Mouse (Mus musculus): ENCODE data around the gene Gnb1.
A peak's percentile ranks its signal among the peaks of the same experiment; 100 is the strongest.

Gnb1 gene

GRCm38 (mm10) chr4:155582279-155582905 is 91.2 kb downstream of the Gnb1 start:
- DNase-seq: no peak

DNA sequence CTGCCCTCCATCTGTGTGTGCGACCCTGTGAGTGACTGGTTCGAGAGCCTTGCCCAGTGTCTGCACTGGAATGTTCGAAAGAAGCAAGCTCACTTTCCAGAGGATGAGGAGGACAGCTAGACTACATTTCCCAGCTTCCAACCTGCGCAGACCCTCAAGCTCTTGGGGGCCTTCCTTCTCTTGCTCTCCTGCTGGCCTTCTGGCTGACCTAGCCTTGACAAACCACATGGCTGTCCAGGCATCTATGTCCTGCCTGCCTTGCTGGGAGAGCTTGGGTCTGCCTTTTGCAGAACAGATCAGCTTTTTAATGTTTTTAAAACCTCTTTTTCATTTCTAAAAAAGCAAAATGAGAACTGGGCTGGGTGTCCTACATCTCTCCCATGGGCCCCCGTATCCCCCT is 98.2 kb downstream of the Gnb1 start:
- DNase-seq: no peak

- DNase-seq: no peak
Measured at GRCm38 (mm10) chr4:155591012-155591719, 100.0 kb downstream of the Gnb1 start.

DNA sequence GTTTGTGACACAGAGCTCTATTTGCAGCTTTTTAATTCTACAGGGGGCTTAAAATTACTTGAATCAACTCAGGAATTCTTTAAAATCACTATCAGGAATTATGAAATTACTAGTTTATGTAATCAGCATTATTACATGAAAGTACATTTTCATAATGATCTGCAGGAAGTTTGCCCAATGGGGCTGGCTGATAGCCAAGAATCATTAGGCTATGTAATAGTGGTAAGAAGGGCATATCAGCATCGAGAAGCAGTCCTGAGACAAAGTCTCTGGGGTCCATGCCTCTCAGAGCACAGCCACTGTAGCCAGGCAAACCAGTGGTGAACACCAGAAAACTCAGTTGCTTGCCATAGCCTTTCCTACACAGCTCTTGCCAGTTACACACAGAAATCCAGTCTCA is 102.6 kb downstream of the Gnb1 start:
- DNase-seq: no peak

- DNase-seq: no peak
Measured at GRCm38 (mm10) chr4:155595777-155596176, 104.6 kb downstream of the Gnb1 start.

- DNase-seq: no peak
Measured at GRCm38 (mm10) chr4:155596606-155597005, 105.4 kb downstream of the Gnb1 start.

DNA sequence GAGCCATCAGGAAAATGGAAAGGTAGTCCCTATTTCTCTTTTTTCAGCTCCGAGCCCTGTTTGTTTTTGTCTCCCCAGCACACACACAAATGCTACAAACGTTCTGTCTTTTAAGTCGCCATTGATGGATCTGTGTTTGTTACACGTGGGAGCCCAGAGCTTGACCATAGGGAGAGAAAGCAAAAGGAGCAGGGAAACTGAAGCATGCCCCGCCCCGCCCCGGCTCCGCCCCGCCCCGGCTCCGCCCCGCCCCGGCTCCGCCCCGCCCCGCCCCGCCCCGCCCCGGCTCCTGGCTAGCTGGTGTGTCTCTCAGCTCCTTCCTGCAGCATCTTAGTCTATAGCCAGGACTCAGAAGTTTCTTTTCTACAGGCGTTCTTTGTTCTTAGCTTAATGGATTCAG is 107.4 kb downstream of the Gnb1 start:
- peak; percentile 51 for DNase-seq

- DNase-seq: no peak
Measured at GRCm38 (mm10) chr4:155599901-155600825, 109.0 kb downstream of the Gnb1 start.

DNA sequence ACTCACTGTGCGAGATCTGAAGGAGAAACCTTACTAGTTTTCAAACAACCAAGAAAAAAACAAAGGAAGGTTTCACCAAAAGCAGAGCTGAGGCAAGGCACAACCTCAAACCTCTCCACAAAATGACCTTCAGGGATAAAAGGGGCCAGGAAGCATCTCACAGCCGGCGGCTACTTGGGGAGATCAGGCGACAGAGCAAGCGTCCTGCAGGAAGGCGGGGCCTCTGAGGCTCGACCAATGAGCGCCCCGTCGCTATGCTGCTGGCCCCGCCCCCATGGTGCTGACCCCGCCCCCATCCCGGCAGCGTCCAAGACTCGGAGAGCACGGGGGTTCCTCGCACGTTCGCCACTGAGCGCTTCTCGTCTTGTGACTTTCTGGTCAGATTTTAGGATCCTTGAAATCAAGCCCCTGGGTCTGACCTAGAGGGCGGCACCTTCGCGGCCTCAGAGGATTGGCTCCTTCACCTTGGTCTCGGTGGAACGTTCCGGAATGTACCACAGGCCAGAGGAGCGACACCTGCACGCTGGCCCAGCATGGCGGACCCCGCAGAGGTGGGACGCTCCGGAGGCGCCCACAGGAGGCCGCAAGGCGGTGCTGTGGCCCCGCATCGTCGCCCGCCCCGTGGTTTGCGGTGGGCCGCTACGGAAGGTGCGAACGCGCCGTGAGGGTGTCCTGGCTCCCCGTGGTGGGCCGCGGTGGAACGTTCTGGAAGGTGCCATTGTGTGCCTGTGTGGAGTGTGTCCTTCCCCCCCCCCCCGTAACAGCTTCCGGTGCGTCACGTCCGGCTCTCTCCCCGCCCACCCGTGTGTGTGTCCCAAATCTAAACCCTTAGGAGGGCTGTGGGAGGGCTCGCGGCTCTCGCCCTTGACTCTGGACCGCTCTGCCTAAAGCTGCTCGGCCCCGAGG is 110.2 kb downstream of the Gnb1 start, which contains the start of gene Slc35e2:
Gene Slc35e2 (plus strand): TSS at position 326 of the 906 bp plus-strand sequence.
- DNase-seq: peak; percentile 99

- DNase-seq: no peak
Measured at GRCm38 (mm10) chr4:155601997-155602456, 110.9 kb downstream of the Gnb1 start.

- no peak for DNase-seq
Measured at GRCm38 (mm10) chr4:155602753-155603152, 111.6 kb downstream of the Gnb1 start.

DNA sequence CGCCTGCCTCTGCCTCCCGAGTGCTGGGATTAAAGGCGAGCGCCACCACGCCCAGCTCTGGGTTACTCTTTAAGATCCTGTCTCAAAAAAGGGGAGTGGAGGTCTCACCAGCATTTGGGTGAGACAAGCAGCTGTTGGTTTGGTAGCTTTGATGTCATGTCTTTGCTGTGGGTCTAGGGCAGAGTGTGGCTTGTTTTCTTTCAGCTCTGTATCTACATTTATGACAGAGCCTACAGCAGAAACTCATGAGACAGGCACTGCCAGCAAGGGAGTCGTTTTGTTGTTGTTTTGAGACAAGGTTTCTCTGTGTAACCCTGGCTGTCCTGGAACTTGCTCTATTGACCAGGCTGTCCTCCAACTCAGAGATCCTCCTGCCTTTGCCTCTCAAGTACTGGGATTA is 112.6 kb downstream of the Gnb1 start:
- no peak for DNase-seq

GRCm38 (mm10) chr4:155605132-155605531 is 114.0 kb downstream of the Gnb1 start:
- DNase-seq: no peak

DNA sequence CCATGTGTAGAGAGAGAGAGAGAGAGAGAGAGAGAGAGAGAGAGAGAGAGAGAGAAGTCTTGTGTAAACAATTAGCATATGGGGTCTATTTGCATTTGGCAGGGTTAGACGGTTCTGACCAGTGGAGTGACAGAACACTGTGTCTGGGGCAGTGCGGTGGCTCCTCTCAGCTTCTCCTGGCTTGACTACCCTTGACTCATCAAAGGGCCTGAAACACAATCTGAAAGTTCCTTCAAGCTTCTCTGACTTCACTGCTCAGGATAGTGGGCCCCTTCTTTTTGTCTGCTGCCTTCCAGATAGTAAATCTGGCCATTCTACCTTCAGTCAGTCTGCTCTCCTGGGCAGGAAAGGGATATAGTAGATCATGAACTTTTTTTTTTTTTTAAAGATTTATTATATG is 115.7 kb downstream of the Gnb1 start:
- no peak for DNase-seq
